Mouse (Mus musculus): ENCODE measurements around the gene Rhebl1. TPM values are rescaled to one million over a fixed set of nuclear protein-coding genes. Genes with fewer than 3 reads are reported as not detected.

Gene Rhebl1
- polyA plus RNA-seq, 1 experiment: 9.8 TPM

DNA sequence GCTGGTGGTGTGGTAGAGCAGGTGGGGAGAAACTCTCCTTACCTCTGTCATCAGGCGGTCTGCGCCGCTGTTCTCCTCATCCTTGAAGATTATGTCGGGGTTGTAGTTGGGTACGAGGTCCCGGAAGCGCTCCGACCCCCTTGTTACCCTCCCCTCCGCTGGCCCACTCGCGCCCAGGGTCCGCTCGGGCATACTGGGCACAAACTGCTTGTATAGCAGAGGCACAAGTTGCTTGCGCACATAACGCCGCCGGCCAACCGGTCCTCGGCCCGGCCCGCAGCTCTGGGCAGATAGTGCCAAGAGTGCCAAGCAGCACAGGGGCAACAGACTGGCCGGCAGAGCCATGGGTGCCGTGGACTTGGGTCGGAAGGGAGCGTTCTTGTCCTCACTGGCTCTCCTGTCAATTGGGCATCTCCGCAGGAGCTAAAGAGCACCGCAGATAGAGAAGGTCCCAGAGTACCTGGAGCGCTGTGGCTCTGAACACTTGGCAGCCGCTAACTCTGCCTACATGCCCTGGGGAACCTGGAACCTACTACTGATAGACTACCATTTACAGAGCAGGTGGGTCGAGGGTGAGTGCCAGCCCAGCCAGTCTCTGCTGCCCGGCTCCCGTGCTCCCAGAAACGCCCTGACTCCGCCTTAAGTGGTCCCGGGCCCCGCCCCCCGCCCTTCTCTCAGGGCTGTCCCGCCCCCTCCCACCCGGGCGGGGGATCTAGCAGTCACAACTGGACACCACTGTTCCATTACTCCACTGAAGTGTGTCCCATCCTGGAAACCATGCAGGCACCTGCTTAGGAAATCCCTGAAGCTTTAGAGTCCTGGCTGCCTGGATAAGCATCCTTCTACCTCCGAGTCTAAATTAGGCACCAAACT is 3.8 kb upstream of the Rhebl1 start, which contains the start of gene Dhh:
Gene Dhh, minus strand, starts transcription at position 613 of the 873 bp plus-strand sequence.
- H3K4me1 ChIP-seq (ENCODE audit: control insufficient read depth, insufficient read depth, low read length): peaks cover 2% of the 10 kb centered on the region; the same call in 1 of the 2 replicates
- WGBS: 4% methylated on average over 41 of the region's 41 CpGs

DNA sequence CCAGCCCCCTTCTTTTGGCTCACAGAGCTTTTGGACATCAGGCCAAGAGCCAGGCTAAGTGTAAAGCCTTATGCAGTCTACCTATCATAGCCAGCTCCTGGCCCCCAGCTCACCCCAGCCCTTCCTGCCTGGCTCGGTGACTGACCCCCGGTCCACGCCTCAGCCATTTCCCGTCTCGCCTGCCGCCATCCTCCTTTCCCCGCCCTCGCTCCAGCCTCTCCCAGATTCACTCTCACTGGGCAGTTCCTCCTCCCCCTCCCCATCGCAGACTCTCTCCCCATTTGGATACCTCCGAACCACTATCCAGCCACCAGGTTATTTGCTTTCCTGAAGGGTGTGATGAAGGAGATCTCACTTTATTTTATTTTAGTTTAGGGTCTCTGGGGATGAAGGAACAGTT is 3.2 kb upstream of the Rhebl1 start:
- 8% methylated on average over 10 of the region's 10 CpGs for WGBS
- H3K27ac ChIP-seq (ENCODE audit: control insufficient read depth, insufficient read depth, low read depth, low read length, poor library complexity): no peak overlapping the region
- TF ChIP-seq CTCF (IDR thresholded peaks at IDR 0.05; ENCODE audit: control insufficient read depth, insufficient read depth, low read length): no peak
- H3K4me1 ChIP-seq (ENCODE audit: control insufficient read depth, insufficient read depth, low read length): peaks cover 2% of the 10 kb centered on the region; the same call in 1 of the 2 replicates
- no peak overlapping the region for H3K4me3 ChIP-seq (replicated peaks; ENCODE audit: control insufficient read depth, low read depth, low read length)

More for the DNA sequence above, 3.8 kb upstream of the Rhebl1 start, which contains the start of gene Dhh:
- Histone ChIP-seq H3K4me3 (replicated peaks; ENCODE audit: control insufficient read depth, low read depth, low read length) (no peak within 1 kb of the TSS), H3K27ac (ENCODE audit: control insufficient read depth, insufficient read depth, low read depth, low read length, poor library complexity) (no peak within 1 kb of the TSS)
- no peak for TF ChIP-seq CTCF (IDR thresholded peaks at IDR 0.05; ENCODE audit: control insufficient read depth, insufficient read depth, low read length)
- TF ChIP-seq POLR2A (IDR thresholded peaks at IDR 0.05; ENCODE audit: borderline replicate concordance, control insufficient read depth, low read depth, low read length): no peak

DNA sequence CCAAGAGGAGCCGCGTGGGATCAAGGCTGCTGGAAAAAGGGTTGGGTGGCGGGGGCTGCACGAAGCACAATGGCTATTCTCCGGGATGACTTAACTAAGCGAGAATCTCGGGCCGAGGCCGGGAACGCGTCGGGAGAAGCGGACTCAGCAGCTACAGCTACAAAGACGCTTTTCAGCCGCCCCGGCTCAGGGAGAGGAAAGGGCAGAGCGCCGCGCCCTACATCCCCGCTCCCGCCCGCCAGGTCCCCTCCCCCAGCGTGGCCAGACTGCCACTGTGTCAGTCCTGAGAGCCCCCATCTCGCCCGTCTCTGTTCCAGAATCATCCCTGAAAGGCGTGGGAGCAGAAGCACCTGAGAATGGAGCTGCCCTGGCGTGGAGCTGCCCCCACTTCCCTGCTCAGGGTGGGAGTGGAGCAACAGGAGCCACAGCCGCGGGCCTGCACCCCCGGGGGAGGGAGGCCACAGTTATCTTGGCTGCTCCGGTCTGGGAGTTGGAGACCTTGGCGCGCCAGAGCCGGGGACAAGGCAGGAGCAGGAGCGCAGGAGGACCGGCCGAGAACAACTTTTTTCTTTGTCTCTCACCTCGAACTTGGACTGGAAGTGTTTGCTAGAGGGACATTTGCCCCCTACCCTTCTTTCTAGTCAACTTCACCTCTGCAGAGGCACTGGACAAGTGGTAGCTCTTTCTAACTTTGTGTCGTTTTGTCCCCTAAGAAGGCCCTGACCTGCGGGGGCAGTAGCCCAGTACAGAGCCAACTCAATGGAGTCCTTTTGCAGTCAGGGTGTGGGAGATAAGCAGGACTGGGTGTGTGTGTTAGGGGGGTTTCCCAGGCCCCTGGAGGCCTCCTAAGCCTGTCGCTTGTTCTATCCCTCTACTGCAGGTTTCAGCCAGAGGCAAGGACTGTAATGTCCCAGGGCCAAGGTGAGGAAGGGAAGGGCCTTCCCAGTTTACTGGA is 1.6 kb upstream of the Rhebl1 start:
- WGBS: 9% methylated on average over 40 of the region's 41 CpGs
- no peak overlapping the region for H3K27ac ChIP-seq (ENCODE audit: control insufficient read depth, insufficient read depth, low read depth, low read length, poor library complexity)
- peaks cover 2% of the 10 kb centered on the region; the same call in 1 of the 2 replicates for H3K4me1 ChIP-seq (ENCODE audit: control insufficient read depth, insufficient read depth, low read length)
- TF ChIP-seq POLR2A (IDR thresholded peaks at IDR 0.05; ENCODE audit: borderline replicate concordance, control insufficient read depth, low read depth, low read length) (no peak), CTCF (IDR thresholded peaks at IDR 0.05; ENCODE audit: control insufficient read depth, insufficient read depth, low read length) (no peak)
- H3K4me3 ChIP-seq (replicated peaks; ENCODE audit: control insufficient read depth, low read depth, low read length): no peak overlapping the region

DNA sequence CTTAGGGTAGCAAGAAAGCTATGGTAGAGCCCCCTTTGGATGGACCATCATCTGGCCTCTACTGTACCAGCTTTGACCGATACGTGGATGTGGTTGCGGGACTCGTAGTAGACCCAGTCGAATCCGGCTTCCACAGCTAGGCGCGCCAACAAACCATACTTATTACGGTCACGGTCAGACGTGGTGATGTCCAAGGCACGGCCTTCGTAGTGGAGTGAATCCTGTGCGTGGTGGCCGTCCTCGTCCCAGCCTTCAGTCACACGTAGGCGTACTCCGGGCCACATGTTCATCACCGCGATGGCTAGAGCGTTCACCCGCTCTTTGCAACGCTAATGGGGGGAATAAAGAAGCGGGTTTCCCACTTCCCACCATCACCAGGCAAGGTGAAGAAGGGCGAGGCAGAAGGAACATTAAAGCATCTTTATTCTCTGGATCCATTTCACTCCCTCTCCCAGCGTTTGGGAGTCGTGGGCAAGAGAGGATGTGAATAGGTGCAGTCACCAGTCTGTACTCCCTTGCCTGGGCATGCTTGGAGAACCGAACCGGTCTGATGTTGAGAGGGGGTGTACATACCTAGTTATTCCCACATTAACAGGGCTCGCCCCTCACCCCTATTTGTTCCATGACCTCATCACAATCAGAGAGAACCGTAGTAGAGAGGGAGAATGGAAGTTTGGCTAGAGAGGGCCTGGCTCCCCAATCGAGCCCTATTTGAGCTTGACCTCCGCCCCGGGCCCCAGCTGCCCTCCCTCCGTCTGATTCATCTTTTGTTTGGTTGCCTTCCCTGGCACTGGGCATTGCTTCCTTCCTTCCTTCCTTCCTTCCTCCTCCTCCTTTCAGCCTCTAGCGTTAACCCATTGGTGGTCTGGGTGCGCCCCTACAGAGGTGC is 650 bp upstream of the Rhebl1 start:
- Histone ChIP-seq H3K27ac (ENCODE audit: control insufficient read depth, insufficient read depth, low read depth, low read length, poor library complexity) (no peak overlapping the region), H3K4me1 (ENCODE audit: control insufficient read depth, insufficient read depth, low read length) (peaks cover 2% of the 10 kb centered on the region; the same call in 1 of the 2 replicates), H3K4me3 (replicated peaks; ENCODE audit: control insufficient read depth, low read depth, low read length) (no peak overlapping the region)
- TF ChIP-seq CTCF (IDR thresholded peaks at IDR 0.05; ENCODE audit: control insufficient read depth, insufficient read depth, low read length) (no peak), POLR2A (IDR thresholded peaks at IDR 0.05; ENCODE audit: borderline replicate concordance, control insufficient read depth, low read depth, low read length) (no peak)
- 6% methylated on average over 38 of the region's 38 CpGs for WGBS

DNA sequence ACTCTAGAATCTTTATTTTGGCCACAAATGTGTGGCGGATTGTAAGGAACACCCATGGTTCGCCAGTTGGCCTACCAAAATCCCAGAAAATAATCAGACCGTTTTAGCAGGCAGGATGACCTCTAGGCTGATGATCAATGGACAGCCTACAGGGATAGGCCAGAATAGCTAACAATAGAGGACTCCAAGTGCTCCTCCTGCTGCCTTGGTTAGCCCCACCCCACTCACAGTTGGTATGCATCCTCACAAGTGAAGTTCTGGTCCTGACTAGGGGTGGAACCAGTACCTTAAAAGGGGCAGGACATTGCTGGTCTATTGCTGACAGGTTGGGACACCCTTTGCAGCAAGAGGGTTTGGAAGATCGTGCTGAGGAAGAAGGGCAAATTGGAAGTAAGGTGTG is 1.3 kb downstream of the Rhebl1 start:
- Histone ChIP-seq H3K4me3 (replicated peaks; ENCODE audit: control insufficient read depth, low read depth, low read length) (no peak overlapping the region), H3K4me1 (ENCODE audit: control insufficient read depth, insufficient read depth, low read length) (peaks cover 2% of the 10 kb centered on the region; the same call in 1 of the 2 replicates), H3K27ac (ENCODE audit: control insufficient read depth, insufficient read depth, low read depth, low read length, poor library complexity) (no peak overlapping the region)
- 83% methylated on average over 4 of the region's 4 CpGs for WGBS
- no peak for TF ChIP-seq CTCF (IDR thresholded peaks at IDR 0.05; ENCODE audit: control insufficient read depth, insufficient read depth, low read length)
- TF ChIP-seq POLR2A (IDR thresholded peaks at IDR 0.05; ENCODE audit: borderline replicate concordance, control insufficient read depth, low read depth, low read length): no peak

DNA sequence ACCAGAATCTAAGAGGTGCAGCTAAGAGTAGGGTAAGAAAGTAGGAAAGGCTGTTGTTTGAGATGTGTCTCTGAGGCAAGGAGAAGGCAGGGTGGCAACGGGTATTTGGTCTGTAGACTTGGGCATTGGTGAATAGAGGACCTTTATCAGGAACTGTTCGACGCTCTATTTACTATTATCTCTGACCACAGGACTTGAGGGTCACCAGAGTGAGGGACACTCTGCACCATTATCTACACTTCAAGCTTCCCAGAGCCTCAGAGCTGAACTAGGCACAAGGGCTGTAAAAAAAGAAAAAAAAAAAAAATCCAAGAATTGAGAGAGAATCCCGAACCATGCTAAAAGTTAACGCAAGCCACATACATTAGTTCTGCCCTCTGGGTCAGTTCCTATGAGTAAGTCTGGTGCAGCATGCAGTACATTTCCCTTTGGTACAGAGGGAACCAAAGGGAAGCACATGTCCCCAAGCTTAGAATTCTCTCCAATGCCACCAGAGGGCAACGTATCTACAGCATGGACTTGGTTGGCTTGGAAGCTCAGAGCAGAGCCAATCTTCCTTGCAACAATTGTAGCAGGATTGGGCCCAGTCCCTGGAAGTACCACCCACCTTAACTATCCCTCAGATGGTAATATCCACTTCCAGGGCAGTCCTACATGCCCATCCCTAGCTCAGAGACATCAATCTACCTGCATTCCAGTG is 2.3 kb downstream of the Rhebl1 start:
- no peak overlapping the region for H3K27ac ChIP-seq (ENCODE audit: control insufficient read depth, insufficient read depth, low read depth, low read length, poor library complexity)
- 25% methylated on average over 6 of the region's 6 CpGs for WGBS
- H3K4me1 ChIP-seq (ENCODE audit: control insufficient read depth, insufficient read depth, low read length): peaks cover 2% of the 10 kb centered on the region; the same call in 1 of the 2 replicates
- H3K4me3 ChIP-seq (replicated peaks; ENCODE audit: control insufficient read depth, low read depth, low read length): no peak overlapping the region
- no peak for TF ChIP-seq POLR2A (IDR thresholded peaks at IDR 0.05; ENCODE audit: borderline replicate concordance, control insufficient read depth, low read depth, low read length)
- TF ChIP-seq CTCF (IDR thresholded peaks at IDR 0.05; ENCODE audit: control insufficient read depth, insufficient read depth, low read length): peak; percentile 69

DNA sequence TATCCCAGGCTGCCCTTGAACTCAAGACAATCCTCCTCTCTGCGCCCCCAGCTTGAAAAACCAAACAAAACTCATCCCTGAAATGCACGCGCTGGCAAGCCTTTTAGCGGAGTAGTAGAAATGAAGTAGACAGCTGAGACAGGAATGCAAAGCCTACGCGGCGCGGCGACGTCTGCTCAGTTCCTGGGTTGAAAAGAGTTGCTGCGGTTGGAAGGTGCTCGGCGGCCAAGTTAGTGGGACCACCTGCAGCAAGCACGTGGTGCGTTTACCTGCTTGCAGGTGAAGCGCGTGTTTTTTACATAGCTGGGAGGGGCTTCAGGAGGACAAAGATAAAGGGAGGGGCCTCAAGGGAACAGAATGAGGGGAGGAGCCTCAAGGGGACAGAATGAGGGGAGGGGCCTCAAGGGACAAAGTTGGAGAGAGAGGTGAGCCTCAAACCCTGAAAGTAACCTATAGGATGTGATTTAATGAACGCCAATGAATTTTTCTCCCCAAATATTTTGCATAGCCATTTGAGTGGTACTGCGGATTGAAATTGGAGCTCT is 3.1 kb downstream of the Rhebl1 start:
- TF ChIP-seq POLR2A (IDR thresholded peaks at IDR 0.05; ENCODE audit: borderline replicate concordance, control insufficient read depth, low read depth, low read length): no peak
- TF ChIP-seq CTCF (IDR thresholded peaks at IDR 0.05; ENCODE audit: control insufficient read depth, insufficient read depth, low read length): no peak
- peaks cover 2% of the 10 kb centered on the region; the same call in 1 of the 2 replicates for H3K4me1 ChIP-seq (ENCODE audit: control insufficient read depth, insufficient read depth, low read length)
- H3K4me3 ChIP-seq (replicated peaks; ENCODE audit: control insufficient read depth, low read depth, low read length): no peak overlapping the region

More for the DNA sequence above, 3.1 kb downstream of the Rhebl1 start:
- WGBS: 52% methylated on average over 19 of the region's 19 CpGs
- H3K27ac ChIP-seq (ENCODE audit: control insufficient read depth, insufficient read depth, low read depth, low read length, poor library complexity): no peak overlapping the region

Measured in bone marrow, adult 2 months (tissue).